Mouse (Mus musculus) ES-E14 (cell line): ENCODE measurements around the gene Ckm.

Experiments
- MAFK ChIP-seq: IDR thresholded peaks from 2 replicates; pipeline ENCODE4 v1.6.1; 2014; ENCODE audit warnings: mild to moderate bottlenecking, low read depth, low read length, inconsistent platforms; ENCODE audit not compliant: insufficient read depth
- ZC3H11A ChIP-seq: IDR thresholded peaks from 2 replicates; pipeline ENCODE4 v1.6.1; 2012; ENCODE audit warnings: low read depth, mild to moderate bottlenecking, inconsistent platforms, low read length, borderline replicate concordance
- ZNF384 ChIP-seq: IDR thresholded peaks from 2 replicates; pipeline ENCODE4 v1.6.1; 2012; ENCODE audit warnings: low read depth, low read length, inconsistent platforms

DNA sequence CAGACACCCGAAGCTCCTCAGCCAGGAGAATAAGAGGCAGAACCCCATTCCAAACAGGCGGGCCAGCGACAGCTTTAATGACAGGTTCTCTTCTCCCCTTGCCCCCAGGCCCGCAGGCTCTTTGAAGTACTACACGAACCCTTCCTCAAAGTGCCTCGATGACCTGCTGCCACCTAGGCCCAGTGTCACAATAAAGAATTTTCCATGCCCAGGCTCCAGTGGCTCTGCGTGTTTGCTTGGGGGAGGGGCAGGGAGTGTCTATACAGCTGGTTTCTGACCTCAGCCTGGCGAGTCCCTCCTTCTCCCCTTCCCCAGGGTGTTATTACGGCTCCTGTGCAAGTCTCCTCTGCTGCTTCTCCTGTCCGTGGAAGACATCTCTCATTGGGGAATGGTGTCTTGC, 48.3 kb upstream of the Ckm start:
- TF ChIP-seq ZC3H11A (no peak), ZNF384 (no peak), MAFK (no peak)
